Mouse (Mus musculus) adrenal gland, postnatal 14 days (tissue): ENCODE data around the gene Dtnb. TPM values are rescaled to one million over a fixed set of nuclear protein-coding genes. Genes with fewer than 3 reads are reported as not detected.
"Not testable (repeated sequence)": the region's sequence is repeated elsewhere in the genome, so short reads cannot be mapped to it uniquely, and the experiment has no call there.

Experiments used
- DNase-seq: peaks from one replicate; pipeline ENCODE4 v3.0.0; 2021; ENCODE audit warnings: mixed read lengths
- long read RNA-seq, 2 experiments: library from polyadenylated mRNA; stranded (forward); transcript quantifications; one replicate each; pipeline ENCODE4 v2.0.0; 2021
- total RNA-seq: library from RNA; stranded (reverse); gene quantifications from 2 replicates; pipeline ENCODE4 v1.2.3, GENCODE M21; 2021

Dtnb gene
- total RNA-seq: 26.0 and 37.0 TPM in 2 replicates
- long read RNA-seq, experiment 1, transcript Dtnb-204 (20 exons, 2,390 nt): major isoform, 6 of 40 reads
- long read RNA-seq, experiment 1, partial matches to known transcripts: 2 of 40 reads
- long read RNA-seq, experiment 1, other reads (novel, unspliced or antisense): 27 of 40 reads
- long read RNA-seq, experiment 2, transcript Dtnb-204 (20 exons, 2,390 nt): major isoform, 6 of 30 reads
- long read RNA-seq, experiment 2, partial matches to known transcripts: 4 of 30 reads
- long read RNA-seq, experiment 2, other reads (novel, unspliced or antisense): 16 of 30 reads

- DNase-seq: peak; percentile 86
These were observed at the start of gene Dtnb for GRCm38 (mm10) chr12:3571787-3572580. Dtnb (plus strand) TSS chr12:3572381.

- DNase-seq: no peak
These were observed 46.6 kb upstream of the Dtnb start for GRCm38 (mm10) chr12:3525536-3525935.

- not testable (repeated sequence) for DNase-seq
These were observed 36.7 kb upstream of the Dtnb start for GRCm38 (mm10) chr12:3535446-3535845.

- DNase-seq: no peak
These were observed 34.6 kb upstream of the Dtnb start for GRCm38 (mm10) chr12:3537616-3538015.

- no peak for DNase-seq
These were observed 34.1 kb upstream of the Dtnb start for GRCm38 (mm10) chr12:3538036-3538435.

GRCm38 (mm10) chr12:3539605-3540004 is 32.6 kb upstream of the Dtnb start:
- no peak for DNase-seq

- DNase-seq: no peak
These were observed 31.3 kb upstream of the Dtnb start for GRCm38 (mm10) chr12:3540871-3541270.

- DNase-seq: no peak
These were observed 26.7 kb upstream of the Dtnb start for GRCm38 (mm10) chr12:3545451-3545850.

- no peak for DNase-seq
These were observed 26.0 kb upstream of the Dtnb start for GRCm38 (mm10) chr12:3546121-3546658.

GRCm38 (mm10) chr12:3546781-3547180 is 25.4 kb upstream of the Dtnb start:
- DNase-seq: no peak

GRCm38 (mm10) chr12:3547506-3547905 is 24.7 kb upstream of the Dtnb start:
- DNase-seq: no peak

GRCm38 (mm10) chr12:3547911-3548310 is 24.3 kb upstream of the Dtnb start:
- DNase-seq: no peak

- no peak for DNase-seq
These were observed 23.5 kb upstream of the Dtnb start for GRCm38 (mm10) chr12:3548582-3549211.

- peak; percentile 78 for DNase-seq
These were observed 21.9 kb upstream of the Dtnb start for GRCm38 (mm10) chr12:3550280-3550679.

- DNase-seq: no peak
These were observed 14.5 kb upstream of the Dtnb start for GRCm38 (mm10) chr12:3557414-3558319.

GRCm38 (mm10) chr12:3560596-3560995 is 11.6 kb upstream of the Dtnb start:
- peak; percentile 82 for DNase-seq

- no peak for DNase-seq
These were observed 11.1 kb upstream of the Dtnb start for GRCm38 (mm10) chr12:3561032-3561431.

- no peak for DNase-seq
These were observed 9.4 kb upstream of the Dtnb start for GRCm38 (mm10) chr12:3562806-3563205.

- no peak for DNase-seq
These were observed 8.5 kb upstream of the Dtnb start for GRCm38 (mm10) chr12:3563659-3564058.

- DNase-seq: no peak
These were observed 3.7 kb upstream of the Dtnb start for GRCm38 (mm10) chr12:3568461-3568991.

- DNase-seq: peak; percentile 32
These were observed 1.3 kb upstream of the Dtnb start for GRCm38 (mm10) chr12:3570711-3571400.
